Mouse (Mus musculus) frontal cortex, postnatal 25 days (tissue): Measurements from ENCODE around the gene Hdhd5.

Experiments used
- DNase-seq, 2 experiments: peaks; one replicate each; pipeline ENCODE4 v3.0.0; 2022; ENCODE audit warnings: low spot score in 2 of 2

The Hdhd5 gene

GRCm38 (mm10) chr6:120531020-120531965 lies at the start of gene Hdhd5:
TSS of gene Hdhd5 (minus strand) at chr6:120531319.
- DNase-seq, result peak; percentile 88 to 92

GRCm38 (mm10) chr6:120580713-120581015 lies 49.5 kb upstream of the Hdhd5 start:
- DNase-seq, result no peak

GRCm38 (mm10) chr6:120579831-120580712 lies 49.0 kb upstream of the Hdhd5 start:
- peak in 1 of 2 experiments; percentile 28 for DNase-seq

GRCm38 (mm10) chr6:120579110-120579830 lies 48.2 kb upstream of the Hdhd5 start:
- DNase-seq, result no peak

- no peak for DNase-seq
Observed at GRCm38 (mm10) chr6:120578471-120578870, 47.4 kb upstream of the Hdhd5 start.

GRCm38 (mm10) chr6:120572372-120572771 lies 41.3 kb upstream of the Hdhd5 start:
- DNase-seq, result no peak

GRCm38 (mm10) chr6:120568257-120568656 lies 37.1 kb upstream of the Hdhd5 start:
- DNase-seq, result no peak

GRCm38 (mm10) chr6:120566911-120567909 lies 36.1 kb upstream of the Hdhd5 start:
- DNase-seq, result no peak

- DNase-seq, result no peak
Observed at GRCm38 (mm10) chr6:120556641-120557040, 25.5 kb upstream of the Hdhd5 start.

GRCm38 (mm10) chr6:120555983-120556567 lies 25.0 kb upstream of the Hdhd5 start:
- DNase-seq, result no peak

GRCm38 (mm10) chr6:120555152-120555551 lies 24.0 kb upstream of the Hdhd5 start:
- DNase-seq, result no peak

GRCm38 (mm10) chr6:120550173-120550572 lies 19.1 kb upstream of the Hdhd5 start:
- no peak for DNase-seq

- DNase-seq, result no peak
Observed at GRCm38 (mm10) chr6:120548581-120548980, 17.5 kb upstream of the Hdhd5 start.

- DNase-seq, result no peak
Observed at GRCm38 (mm10) chr6:120546973-120547372, 15.9 kb upstream of the Hdhd5 start.

- DNase-seq, result no peak
Observed at GRCm38 (mm10) chr6:120546292-120546691, 15.2 kb upstream of the Hdhd5 start.

- DNase-seq, result no peak
Observed at GRCm38 (mm10) chr6:120542061-120542460, 10.9 kb upstream of the Hdhd5 start.

GRCm38 (mm10) chr6:120541386-120541785 lies 10.3 kb upstream of the Hdhd5 start:
- no peak for DNase-seq

GRCm38 (mm10) chr6:120539781-120540231 lies 8.7 kb upstream of the Hdhd5 start:
- DNase-seq, result no peak

GRCm38 (mm10) chr6:120539132-120539759 lies 8.1 kb upstream of the Hdhd5 start:
- DNase-seq, result peak; percentile 39 to 62

GRCm38 (mm10) chr6:120536337-120536736 lies 5.2 kb upstream of the Hdhd5 start:
- DNase-seq, result no peak
